Mouse (Mus musculus): ENCODE measurements around the gene Aff1.

Aff1 gene

DNA sequence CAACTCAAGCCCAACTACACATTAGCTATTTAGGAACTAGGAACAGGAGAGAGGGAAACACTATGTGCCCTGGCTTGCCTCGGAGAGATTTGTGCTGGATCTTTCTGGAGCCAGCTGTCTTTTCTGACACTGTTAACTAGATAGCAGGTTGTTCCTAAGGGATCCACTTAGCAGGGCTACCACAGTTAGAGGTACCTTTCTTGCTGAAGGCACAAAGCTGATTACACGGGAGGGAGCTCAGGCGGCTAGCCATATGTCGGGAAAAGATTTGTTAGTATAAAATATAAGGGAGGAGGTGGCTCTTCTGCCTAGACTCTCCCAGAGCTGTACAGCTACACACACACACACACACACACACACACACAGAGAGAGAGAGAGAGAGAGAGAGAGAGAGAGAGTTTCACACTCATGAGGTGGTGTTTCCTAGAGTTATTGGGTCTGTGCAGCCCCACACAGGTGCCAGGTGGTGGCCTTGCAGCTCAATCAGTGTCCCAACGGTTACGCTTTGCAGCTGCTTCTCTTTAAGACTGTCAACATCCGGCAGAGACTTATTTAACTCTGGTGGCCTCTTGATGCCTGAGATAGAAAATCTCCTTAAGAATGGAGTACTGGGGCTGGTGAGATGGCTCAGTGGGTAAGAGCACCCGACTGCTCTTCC, 34.2 kb downstream of the Aff1 start:
- peak; percentile 32 for DNase-seq (ENCODE audit: low spot score)

GRCm38 (mm10) chr5:103727777-103728395, 35.7 kb downstream of the Aff1 start:
- no peak for DNase-seq (ENCODE audit: low spot score)

DNA sequence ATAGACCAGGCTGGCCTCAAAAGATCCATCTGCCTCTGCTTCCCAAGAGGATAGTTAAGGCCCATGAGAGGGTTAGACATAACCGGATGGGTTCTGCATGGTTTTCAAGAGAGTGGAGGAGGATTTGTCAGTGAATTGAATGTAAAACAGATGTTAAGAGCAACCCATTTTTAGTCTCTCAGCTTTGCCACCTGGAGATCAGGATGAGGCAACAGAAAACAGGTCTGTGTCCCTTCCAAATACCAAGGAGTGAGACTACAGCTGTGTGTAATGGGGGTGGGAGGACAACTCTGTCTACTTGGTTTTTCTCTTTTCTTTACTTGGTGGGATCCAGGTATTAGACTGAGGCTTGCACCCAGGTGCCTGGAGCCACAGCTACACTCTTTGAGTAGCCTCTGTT, 37.1 kb downstream of the Aff1 start:
- DNase-seq (ENCODE audit: low spot score) = no peak

DNA sequence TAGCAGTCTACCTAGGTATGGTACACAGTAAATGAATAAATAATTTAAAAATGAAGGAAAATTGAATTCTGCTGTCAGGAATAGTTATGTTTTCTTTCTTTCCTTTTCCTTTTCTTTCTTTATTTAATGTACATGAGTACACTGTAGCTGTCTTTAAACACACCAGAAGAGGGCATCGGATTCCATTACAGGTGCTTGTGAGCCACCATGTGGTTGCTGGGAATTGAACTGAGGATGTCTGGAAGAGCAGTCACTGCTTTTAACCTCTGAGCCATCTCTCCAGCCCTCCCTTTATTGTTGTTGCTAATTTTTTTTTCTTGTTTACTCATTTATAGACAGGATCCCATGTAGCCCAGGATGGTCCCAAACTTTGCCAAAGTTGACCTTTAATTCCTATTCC, 38.0 kb downstream of the Aff1 start:
- no peak for DNase-seq (ENCODE audit: low spot score)

DNA sequence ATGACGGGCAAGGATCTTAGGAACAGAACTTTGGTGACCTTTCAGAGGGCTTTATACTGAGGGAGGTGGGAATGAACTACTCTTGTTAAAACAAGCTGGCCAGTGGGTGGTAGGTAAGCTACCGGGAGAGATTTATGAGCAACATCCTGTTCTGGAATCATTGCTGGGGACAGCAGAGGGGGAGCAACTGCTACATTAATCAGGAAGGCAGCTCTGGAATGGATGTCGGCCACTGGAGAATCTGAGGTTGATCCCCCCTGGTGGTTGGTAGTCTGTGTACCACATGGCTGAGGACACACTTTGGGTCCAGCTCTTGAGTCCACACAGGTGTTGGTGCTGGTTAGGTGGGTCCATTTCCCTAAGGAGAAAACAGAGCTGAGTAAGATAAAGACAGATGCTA, 38.6 kb downstream of the Aff1 start:
- DNase-seq (ENCODE audit: low spot score) = peak; percentile 58

DNA sequence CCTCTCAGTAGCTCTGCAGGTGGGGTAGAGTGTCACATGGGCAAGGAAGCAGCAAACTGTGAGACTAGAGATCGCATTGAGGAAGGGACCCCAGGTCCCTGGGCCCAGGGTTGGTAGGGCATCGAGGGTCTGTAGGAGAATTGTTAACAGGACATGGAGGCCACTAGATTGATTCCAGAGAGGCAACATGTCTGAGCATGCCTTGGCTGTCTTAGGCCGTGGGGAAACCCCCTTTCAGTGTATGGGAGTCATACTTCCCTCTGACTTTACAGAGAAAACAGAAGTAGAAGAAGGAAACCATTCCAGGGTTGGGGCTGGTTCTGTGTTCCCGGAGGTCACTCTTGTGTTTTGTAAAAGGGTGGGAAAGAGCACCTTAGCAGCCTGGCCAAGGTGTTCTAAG, 40.4 kb downstream of the Aff1 start:
- DNase-seq (ENCODE audit: low spot score) = no peak

DNA sequence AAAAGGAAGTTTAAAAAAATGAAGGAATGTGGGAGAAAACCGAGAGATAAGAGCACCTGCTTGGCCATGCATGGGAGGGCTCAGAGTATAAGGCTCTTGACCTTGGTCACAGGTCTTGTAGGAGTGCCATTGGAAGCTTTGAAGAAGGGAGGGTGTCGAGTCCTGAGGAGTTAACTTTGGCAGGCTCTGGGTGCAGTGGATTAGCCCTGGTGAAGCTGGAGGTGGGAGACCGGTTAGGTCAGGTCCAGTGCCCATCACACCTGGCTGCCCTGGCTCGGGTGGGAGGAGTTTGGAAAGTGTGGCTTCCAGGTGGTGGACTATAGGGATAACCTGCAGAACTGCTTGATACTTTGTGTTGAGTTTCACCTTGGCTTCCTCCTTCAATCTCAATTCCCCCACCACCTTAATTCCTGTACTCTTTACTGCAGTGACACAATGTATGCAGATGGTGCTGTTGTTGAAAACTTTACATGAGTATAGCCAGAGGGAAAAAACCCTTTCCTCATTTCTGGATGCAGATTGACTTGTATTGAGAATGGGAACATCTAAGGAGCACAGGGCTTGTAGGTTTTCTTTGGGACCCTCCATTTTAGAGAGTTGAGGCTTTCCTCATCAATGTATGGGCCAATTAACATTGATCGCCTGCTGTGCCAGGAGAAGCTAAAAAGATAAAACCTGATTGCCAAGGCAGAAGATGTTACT, 43.4 kb downstream of the Aff1 start:
- DNase-seq (ENCODE audit: low spot score) = no peak

DNA sequence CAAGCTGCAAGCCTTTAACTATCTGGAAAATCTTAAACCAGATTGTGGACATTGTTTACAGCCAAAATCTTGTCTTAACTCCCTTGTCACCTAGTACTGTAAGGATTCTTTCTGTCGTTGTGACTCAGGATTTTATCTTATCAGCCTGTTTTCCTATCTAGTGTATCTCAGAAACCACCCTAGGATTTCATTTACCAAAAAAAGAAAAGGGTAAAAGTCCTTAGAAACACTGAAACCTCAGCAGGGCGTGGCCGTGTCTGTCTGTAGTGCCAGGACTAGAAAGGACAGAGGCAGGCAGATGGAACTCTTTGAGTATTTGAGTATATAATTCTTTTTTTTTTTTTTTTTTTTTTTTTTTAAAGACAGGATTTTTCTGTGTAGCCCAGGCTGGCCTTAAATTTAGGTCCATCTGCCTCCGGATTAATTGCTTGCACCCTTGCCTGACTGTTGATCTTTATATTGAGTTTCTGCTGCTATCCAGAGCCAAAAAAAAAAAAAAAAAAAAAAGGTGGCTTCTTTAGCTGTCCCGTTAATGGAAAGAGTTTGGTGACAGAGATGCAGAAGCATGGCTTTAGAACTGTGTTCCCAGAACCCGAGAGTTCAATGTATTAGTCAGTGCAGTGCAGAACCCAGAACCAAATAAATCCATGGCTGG, 44.5 kb downstream of the Aff1 start:
- no peak for DNase-seq (ENCODE audit: low spot score)

DNA sequence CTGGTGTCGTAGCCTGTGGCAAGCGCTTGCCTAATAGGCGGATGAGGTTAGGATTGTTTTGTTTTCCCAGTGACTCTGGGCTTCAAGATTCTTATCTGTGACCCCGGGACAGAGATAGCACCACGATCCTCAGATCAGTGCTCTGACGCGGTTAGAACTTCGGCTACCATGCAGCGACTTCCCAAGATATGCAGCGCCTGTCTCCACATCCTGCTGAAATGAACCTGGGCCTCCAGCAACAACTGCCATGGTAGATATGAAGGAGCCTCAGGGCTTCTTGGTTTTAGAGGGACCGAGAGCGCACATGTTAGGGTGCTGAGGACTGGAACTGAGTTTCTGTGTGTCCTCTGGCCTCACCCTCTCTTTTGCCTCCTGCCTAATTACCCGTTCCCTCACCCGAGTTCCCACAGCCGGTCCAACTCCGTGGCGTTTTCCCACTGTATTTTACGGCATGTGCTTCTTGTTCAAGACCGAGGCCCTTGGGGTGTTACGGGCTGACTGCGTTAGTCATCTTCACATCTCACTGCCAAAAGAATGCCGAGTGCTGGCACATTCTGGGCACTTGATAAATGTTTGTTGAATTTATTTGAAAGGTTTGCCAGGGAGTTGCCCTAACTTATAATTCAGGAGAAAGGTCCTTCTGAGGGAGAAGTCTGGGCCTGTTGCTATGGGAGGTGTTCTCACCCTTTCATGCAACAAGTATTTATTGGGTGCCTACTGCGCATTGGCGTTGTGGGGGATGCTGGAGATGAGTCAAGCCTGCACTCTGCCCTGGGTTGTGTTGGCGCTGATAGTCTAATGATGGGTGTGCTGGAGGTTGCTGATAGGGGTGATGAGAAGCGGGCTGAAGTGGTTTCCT, 45.3 kb downstream of the Aff1 start:
- DNase-seq (ENCODE audit: low spot score) = no peak

DNA sequence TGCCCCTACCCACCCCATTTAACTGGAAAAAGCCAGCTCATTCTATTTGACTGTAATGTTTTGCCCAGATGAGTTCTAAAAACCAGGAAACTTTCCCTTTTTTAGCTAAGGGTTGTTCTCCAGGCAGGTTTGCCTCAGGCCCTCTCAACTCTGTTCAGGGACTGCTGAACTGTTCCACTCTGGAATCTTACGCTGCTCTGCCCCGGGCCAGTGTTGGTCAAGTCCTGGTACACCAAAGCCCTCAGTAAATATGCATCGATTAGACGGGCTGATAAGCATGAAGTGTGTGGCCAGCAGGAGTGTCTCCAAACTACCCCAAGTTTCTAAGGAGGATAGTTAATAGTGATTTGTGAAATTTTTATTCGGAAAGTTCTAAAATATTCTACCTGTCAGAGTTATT, 46.3 kb downstream of the Aff1 start:
- DNase-seq (ENCODE audit: low spot score) = no peak

- DNase-seq (ENCODE audit: low spot score) = no peak
Measured at GRCm38 (mm10) chr5:103739163-103739562, 47.0 kb downstream of the Aff1 start.

DNA sequence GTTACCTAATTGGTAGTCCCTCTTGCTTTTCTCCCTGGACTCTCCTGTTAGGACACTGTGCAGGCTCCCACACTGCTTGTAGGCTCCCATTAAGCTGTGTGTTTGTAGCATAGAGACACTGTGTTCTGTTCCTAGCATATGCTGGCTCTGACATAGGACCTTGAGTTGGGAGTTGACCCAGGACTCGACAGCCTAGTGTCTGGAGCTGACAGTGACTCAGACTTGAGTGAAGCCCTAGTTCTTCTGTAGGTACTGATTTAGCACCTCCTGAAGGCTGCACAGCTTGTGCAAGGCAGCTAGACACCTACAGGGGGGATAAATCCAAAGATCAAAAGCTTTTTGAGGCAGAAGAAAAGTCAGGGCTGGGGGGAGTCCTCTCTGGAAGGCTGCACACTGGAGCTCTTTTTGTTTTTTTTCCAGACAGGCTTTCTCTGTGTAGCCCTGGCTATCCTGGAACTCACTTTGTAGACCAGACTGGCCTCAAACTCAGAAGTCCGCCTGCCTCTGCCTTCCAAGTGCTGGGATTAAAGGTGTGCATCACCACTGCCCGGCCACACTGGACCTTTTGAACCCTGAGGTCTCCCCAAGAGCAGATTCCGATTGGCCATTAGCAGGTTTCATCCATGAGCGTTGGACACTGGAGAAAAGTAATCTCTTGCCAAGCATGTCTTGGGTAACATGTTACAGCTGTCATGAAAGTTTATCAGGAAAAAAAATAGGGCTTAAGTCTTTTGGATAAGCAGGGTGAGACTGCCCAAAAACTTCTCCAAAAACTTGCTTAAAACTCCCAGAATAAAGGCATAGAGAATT, 48.1 kb downstream of the Aff1 start:
- DNase-seq (ENCODE audit: low spot score) = no peak

DNA sequence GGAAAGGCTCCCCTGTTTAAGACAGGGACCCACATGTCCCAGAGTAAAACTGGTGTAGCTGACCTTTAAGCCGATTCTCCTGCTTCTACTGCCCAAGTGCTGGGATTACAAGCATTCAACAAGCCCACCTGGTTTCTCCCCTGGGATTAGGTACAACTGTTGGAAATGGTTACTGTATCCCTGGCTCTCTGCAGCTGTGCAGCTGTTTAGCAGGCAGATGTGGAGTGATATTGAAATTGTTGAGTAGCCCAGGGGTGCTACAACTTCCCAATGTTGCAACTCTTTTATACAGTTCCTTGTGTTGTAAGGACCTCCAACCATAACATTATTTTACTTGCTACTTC, 48.7 kb downstream of the Aff1 start:
- no peak for DNase-seq (ENCODE audit: low spot score)

GRCm38 (mm10) chr5:103741443-103741842, 49.3 kb downstream of the Aff1 start:
- DNase-seq (ENCODE audit: low spot score) = no peak

- no peak for DNase-seq (ENCODE audit: low spot score)
Measured at GRCm38 (mm10) chr5:103741992-103742391, 49.8 kb downstream of the Aff1 start.

DNA sequence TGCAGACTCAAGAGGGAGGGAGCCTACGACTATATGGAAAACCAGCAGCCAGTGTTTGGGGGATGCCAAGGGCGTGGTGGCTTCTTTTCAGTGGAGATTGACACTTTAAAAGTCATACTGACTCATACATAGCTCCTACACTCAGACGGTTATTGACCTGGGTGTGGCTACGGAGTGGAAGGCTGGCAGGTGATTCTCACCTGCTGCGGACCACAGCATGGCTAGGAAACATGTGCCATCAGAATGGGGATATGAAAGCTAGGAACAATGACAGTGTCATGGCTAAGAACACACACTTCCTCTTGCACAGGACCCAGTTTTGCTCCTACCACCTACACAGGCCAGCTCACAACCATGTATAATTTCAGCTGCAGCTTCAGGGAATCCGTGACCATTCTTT, 52.4 kb downstream of the Aff1 start:
- no peak for DNase-seq (ENCODE audit: low spot score)

GRCm38 (mm10) chr5:103745635-103746034, 53.5 kb downstream of the Aff1 start:
- DNase-seq (ENCODE audit: low spot score) = no peak

- no peak for DNase-seq (ENCODE audit: low spot score)
Measured at GRCm38 (mm10) chr5:103746561-103747085, 54.4 kb downstream of the Aff1 start.

- DNase-seq (ENCODE audit: low spot score) = no peak
Measured at GRCm38 (mm10) chr5:103747098-103747497, 54.9 kb downstream of the Aff1 start.

GRCm38 (mm10) chr5:103748343-103748742, 56.2 kb downstream of the Aff1 start:
- DNase-seq (ENCODE audit: low spot score) = no peak

All from embryo, embryonic 10.5 days (tissue).